18 mouse cellular contexts compared by ENCODE assay signal in the genomic region with DNA sequence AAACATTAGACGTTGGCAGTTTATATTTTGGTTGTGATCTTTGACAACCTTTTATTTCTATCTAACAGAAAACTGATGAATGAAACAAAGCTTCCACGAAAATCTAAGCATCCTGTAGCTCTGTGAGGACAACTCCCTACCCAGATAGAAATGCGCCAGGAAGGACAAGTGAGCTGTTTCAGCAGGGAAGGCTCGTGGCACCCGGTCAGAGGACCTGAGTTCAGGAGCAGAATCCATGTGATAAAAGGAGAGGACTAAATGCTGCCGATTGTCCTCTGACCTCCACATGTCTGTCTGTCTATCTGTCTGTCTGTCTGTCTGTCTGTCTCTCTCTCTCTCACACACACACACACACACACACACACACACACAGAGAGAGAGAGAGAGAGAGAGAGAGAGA.
DNase-seq lines count a peak whose midpoint lies in the region; ATAC-seq and TF ChIP-seq lines count a peak whose summit lies in the region.
"Had no signal": no experiment of that assay in that cellular context is flagged by ENCODE, and none has a peak within 500 bp of the region (broad histone marks: within the 10 kb centered on the region; RNA-seq: fewer than 3 reads in every experiment).

No protein-coding gene starts in this region.

- no peak for ATAC-seq in heart, embryonic 15.5 days (replicated peaks; ENCODE audit: insufficient number of reproducible peaks, insufficient read depth, low FRiP score, low read depth)
- no peak for ATAC-seq in lung, postnatal 0 days
- ATAC-seq in hindbrain, embryonic 16.5 days = no peak
- ATAC-seq: midbrain, embryonic 15.5 days; Patski had no signal

- TF ChIP-seq CTCF in gastrocnemius, adult 2 months (IDR thresholded peaks at IDR 0.05) = no peak
- TF ChIP-seq CTCF in lung, postnatal 0 days (IDR thresholded peaks at IDR 0.05) = no peak

- no peak overlapping the region for H3K4me2 ChIP-seq in heart, embryonic 15.5 days
- H3K4me2 ChIP-seq in lung, postnatal 0 days (replicated peaks; ENCODE audit: low read depth, low read length) = no peak overlapping the region
- H3K4me2 ChIP-seq in hindbrain, embryonic 16.5 days (ENCODE audit: low read length) = no peak overlapping the region
- H3K4me2 ChIP-seq: hindbrain, embryonic 15.5 days; midbrain, embryonic 15.5 days had no signal

- no peaks in the 10 kb centered on the region for H3K27me3 ChIP-seq in heart, embryonic 15.5 days
- no peaks in the 10 kb centered on the region for H3K27me3 ChIP-seq in lung, postnatal 0 days (replicated peaks; ENCODE audit: insufficient read depth, low read length)
- H3K27me3 ChIP-seq in hindbrain, embryonic 16.5 days (replicated peaks; ENCODE audit: control insufficient read depth, insufficient read depth, low read length) = no peaks in the 10 kb centered on the region
- H3K27me3 ChIP-seq: hindbrain, embryonic 15.5 days; midbrain, embryonic 15.5 days; Patski; stomach, embryonic 15.5 days had no signal

- no peaks in the 10 kb centered on the region for H3K9me3 ChIP-seq in heart, embryonic 15.5 days (replicated peaks)
- H3K9me3 ChIP-seq in lung, postnatal 0 days (ENCODE audit: low read length) = no peaks in the 10 kb centered on the region
- no peaks in the 10 kb centered on the region; the same call in 1 of the 2 replicates for H3K9me3 ChIP-seq in hindbrain, embryonic 16.5 days (ENCODE audit: control insufficient read depth, low read length)
- H3K9me3 ChIP-seq: hindbrain, embryonic 15.5 days; midbrain, embryonic 15.5 days; stomach, embryonic 15.5 days had no signal

- no peak for DNase-seq in gastrocnemius, adult 2 months
- no peak for DNase-seq in gastrocnemius, postnatal 36 days
- no peak for DNase-seq in heart, postnatal 25 days (ENCODE audit: low spot score)
- no peak for DNase-seq in lung, postnatal 0 days (ENCODE audit: low spot score)
- no peak for DNase-seq in lung, postnatal 14 days
- no peak for DNase-seq in left cerebral cortex, adult 8-10 months (ENCODE audit: low spot score in 2 of 2)
- DNase-seq: adrenal gland, adult 8-10 months; cerebellum, adult 8-10 months; gastrocnemius, postnatal 10 days; right cerebral cortex, postnatal 14 days; thymus, adult 18-20 months; thymus, postnatal 4 days had no signal

- intact Hi-C loops in gastrocnemius, adult 2 months (cut with DNase I) = no loop called here
- intact Hi-C loops in gastrocnemius, postnatal 36 days (cut with DNase I) = no loop called here
- intact Hi-C loops in heart, postnatal 25 days (cut with DNase I) = no loop called here

- 42% methylated on average over 6 of the region's 6 CpGs for WGBS in heart, embryonic 15.5 days
- 26% methylated on average over 6 of the region's 6 CpGs for WGBS in lung, postnatal 0 days
- WGBS in hindbrain, embryonic 16.5 days = 84% methylated on average over 6 of the region's 6 CpGs

- H3K4me1 ChIP-seq in heart, embryonic 15.5 days (replicated peaks) = peaks cover 27% of the 10 kb centered on the region
- 0 out of 2 replicates have a peak, but pooled peaks cover 4% of the 10 kb centered on the region for H3K4me1 ChIP-seq in lung, postnatal 0 days (ENCODE audit: insufficient read depth, low read depth, low read length)
- H3K4me1 ChIP-seq in hindbrain, embryonic 16.5 days (ENCODE audit: control insufficient read depth, insufficient read depth, low read depth, low read length) = no peaks in the 10 kb centered on the region
- H3K4me1 ChIP-seq: midbrain, embryonic 15.5 days had no signal

- TF ChIP-seq EP300 in lung, postnatal 0 days (IDR thresholded peaks at IDR 0.05) = no peak

- H3K4me3 ChIP-seq in gastrocnemius, adult 2 months = no peak overlapping the region
- H3K4me3 ChIP-seq in heart, embryonic 15.5 days = no peak overlapping the region
- H3K4me3 ChIP-seq in lung, postnatal 0 days (ENCODE audit: low read depth, low read length) = no peak overlapping the region
- H3K4me3 ChIP-seq in hindbrain, embryonic 16.5 days (ENCODE audit: low read length) = no peak overlapping the region
- H3K4me3 ChIP-seq: hindbrain, embryonic 15.5 days; midbrain, embryonic 15.5 days; stomach, embryonic 15.5 days had no signal

- H3K36me3 ChIP-seq in heart, embryonic 15.5 days = no peaks in the 10 kb centered on the region
- no peaks in the 10 kb centered on the region for H3K36me3 ChIP-seq in lung, postnatal 0 days (ENCODE audit: insufficient read depth, low read length)
- H3K36me3 ChIP-seq in hindbrain, embryonic 16.5 days (ENCODE audit: control insufficient read depth, insufficient read depth, low read length) = no peaks in the 10 kb centered on the region
- H3K36me3 ChIP-seq: hindbrain, embryonic 15.5 days; midbrain, embryonic 15.5 days; stomach, embryonic 15.5 days had no signal

- H3K9ac ChIP-seq in heart, embryonic 15.5 days = no peak overlapping the region
- H3K9ac ChIP-seq in lung, postnatal 0 days (replicated peaks; ENCODE audit: low read depth) = no peak overlapping the region
- H3K9ac ChIP-seq in hindbrain, embryonic 16.5 days (ENCODE audit: low read depth, low read length) = no peak overlapping the region
- H3K9ac ChIP-seq: hindbrain, embryonic 15.5 days; midbrain, embryonic 15.5 days; stomach, embryonic 15.5 days had no signal

- H3K27ac ChIP-seq in gastrocnemius, adult 2 months = peak overlapping the region; percentile 38; the same call in 1 of the 2 replicates
- H3K27ac ChIP-seq in heart, embryonic 15.5 days = peak overlapping the region; percentile 78
- 0 out of 2 replicates have a peak overlapping the region, but pooled peaks have one; percentile 20 for H3K27ac ChIP-seq in lung, postnatal 0 days (ENCODE audit: low read length)
- H3K27ac ChIP-seq in hindbrain, embryonic 16.5 days (ENCODE audit: low read depth, low read length) = no peak overlapping the region
- H3K27ac ChIP-seq: hindbrain, embryonic 15.5 days; midbrain, embryonic 15.5 days had no signal
